In genomic region chr11:114321974-114322373, GRCm38 (mm10) we compare ENCODE assay signal across 21 mouse cellular contexts.
DNase-seq lines count a peak whose midpoint lies in the region; ATAC-seq and TF ChIP-seq lines count a peak whose summit lies in the region.
"Had no signal": no experiment of that assay in that cellular context is flagged by ENCODE, and none has a peak within 500 bp of the region (broad histone marks: within the 10 kb centered on the region; RNA-seq: fewer than 3 reads in every experiment).

No protein-coding gene starts in this region.

- no peak for DNase-seq in heart, adult 18-20 months
- DNase-seq in thymus, adult 2 months: no peak
- no peak for DNase-seq in thymus, postnatal 10 days (ENCODE audit: low spot score in 2 of 2)
- peak; percentile 42 for DNase-seq in thymus, postnatal 4 days
- DNase-seq: adrenal gland, postnatal 10 days; cerebellum, adult 18-20 months; cerebellum, adult 9-11 months; cerebellum, postnatal 36 days; gastrocnemius, postnatal 10 days; heart, adult 2 months; heart, postnatal 4 days; kidney, adult 8-10 months had no signal

- no peaks in the 10 kb centered on the region for H3K27me3 ChIP-seq in forebrain, embryonic 13.5 days
- no peaks in the 10 kb centered on the region for H3K27me3 ChIP-seq in forebrain, embryonic 12.5 days
- no peaks in the 10 kb centered on the region for H3K27me3 ChIP-seq in heart, embryonic 16.5 days (ENCODE audit: control insufficient read depth, insufficient read depth, low read length)
- H3K27me3 ChIP-seq in thymus, adult 2 months (ENCODE audit: control insufficient read depth, insufficient read depth, low read length): no peaks in the 10 kb centered on the region
- H3K27me3 ChIP-seq: embryonic facial prominence, embryonic 15.5 days had no signal

- TF ChIP-seq POLR2A in thymus, adult 2 months (IDR thresholded peaks at IDR 0.05; ENCODE audit: control insufficient read depth, extremely low read depth, insufficient read depth, low read length, poor library complexity): no peak

- H3K27ac ChIP-seq in forebrain, embryonic 13.5 days: peak overlapping the region; percentile 31; the same call in 1 of the 2 replicates
- H3K27ac ChIP-seq in forebrain, embryonic 12.5 days: no peak overlapping the region
- H3K27ac ChIP-seq in heart, embryonic 16.5 days (ENCODE audit: low read length): peak overlapping the region; percentile 66
- peak overlapping the region; percentile 36; the same call in 1 of the 2 replicates for H3K27ac ChIP-seq in thymus, adult 2 months (ENCODE audit: control insufficient read depth, insufficient read depth, low read length)
- H3K27ac ChIP-seq: embryonic facial prominence, embryonic 15.5 days; heart, adult 2 months had no signal

- H3K4me2 ChIP-seq in forebrain, embryonic 13.5 days: no peak overlapping the region
- H3K4me2 ChIP-seq in forebrain, embryonic 12.5 days: no peak overlapping the region
- no peak overlapping the region for H3K4me2 ChIP-seq in heart, embryonic 16.5 days (ENCODE audit: low read depth, low read length)
- H3K4me2 ChIP-seq: embryonic facial prominence, embryonic 15.5 days; heart, embryonic 11.5 days had no signal

- no peaks in the 10 kb centered on the region for H3K4me1 ChIP-seq in forebrain, embryonic 13.5 days
- H3K4me1 ChIP-seq in forebrain, embryonic 12.5 days: 0 out of 2 replicates have a peak, but pooled peaks cover 4% of the 10 kb centered on the region
- H3K4me1 ChIP-seq in heart, embryonic 16.5 days (ENCODE audit: control insufficient read depth, insufficient read depth, low read length): peaks cover 3% of the 10 kb centered on the region; the same call in 1 of the 2 replicates
- H3K4me1 ChIP-seq in thymus, adult 2 months (replicated peaks; ENCODE audit: control insufficient read depth, insufficient read depth, low read length): peaks cover 24% of the 10 kb centered on the region
- H3K4me1 ChIP-seq: embryonic facial prominence, embryonic 15.5 days had no signal

- no peaks in the 10 kb centered on the region for H3K36me3 ChIP-seq in forebrain, embryonic 13.5 days (ENCODE audit: poor library complexity, severe bottlenecking)
- H3K36me3 ChIP-seq in forebrain, embryonic 12.5 days (replicated peaks): no peaks in the 10 kb centered on the region
- no peaks in the 10 kb centered on the region for H3K36me3 ChIP-seq in heart, embryonic 16.5 days (ENCODE audit: control insufficient read depth, insufficient read depth)
- H3K36me3 ChIP-seq in thymus, adult 2 months (ENCODE audit: control insufficient read depth, insufficient read depth, low read length): no peaks in the 10 kb centered on the region
- H3K36me3 ChIP-seq: embryonic facial prominence, embryonic 15.5 days; G1E had no signal

- no peaks in the 10 kb centered on the region for H3K9me3 ChIP-seq in forebrain, embryonic 13.5 days (replicated peaks)
- no peaks in the 10 kb centered on the region for H3K9me3 ChIP-seq in forebrain, embryonic 12.5 days
- H3K9me3 ChIP-seq in heart, embryonic 16.5 days (replicated peaks; ENCODE audit: control insufficient read depth, low read length): no peaks in the 10 kb centered on the region
- H3K9me3 ChIP-seq: embryonic facial prominence, embryonic 15.5 days had no signal

- no peak for ATAC-seq in forebrain, embryonic 13.5 days
- no peak for ATAC-seq in forebrain, embryonic 12.5 days (ENCODE audit: low FRiP score)
- no peak for ATAC-seq in heart, embryonic 16.5 days (replicated peaks; ENCODE audit: extremely low read depth, insufficient read depth, low FRiP score)
- ATAC-seq: hindbrain, embryonic 16.5 days; intestine, postnatal 0 days had no signal

- H3K9ac ChIP-seq in forebrain, embryonic 13.5 days: no peak overlapping the region
- H3K9ac ChIP-seq in forebrain, embryonic 12.5 days: no peak overlapping the region
- no peak overlapping the region for H3K9ac ChIP-seq in heart, embryonic 16.5 days (ENCODE audit: low read length)
- H3K9ac ChIP-seq: embryonic facial prominence, embryonic 15.5 days had no signal

- no peak overlapping the region for H3K4me3 ChIP-seq in forebrain, embryonic 13.5 days
- H3K4me3 ChIP-seq in forebrain, embryonic 12.5 days (replicated peaks): no peak overlapping the region
- H3K4me3 ChIP-seq in heart, embryonic 16.5 days (ENCODE audit: low read length): no peak overlapping the region
- H3K4me3 ChIP-seq in thymus, adult 2 months (ENCODE audit: control insufficient read depth, insufficient read depth, low read length): no peak overlapping the region
- H3K4me3 ChIP-seq: embryonic facial prominence, embryonic 15.5 days; erythroblast, embryonic 14.5 days; heart, adult 2 months had no signal

- no peak for TF ChIP-seq CTCF in thymus, adult 2 months (IDR thresholded peaks at IDR 0.05; ENCODE audit: borderline replicate concordance, control insufficient read depth, extremely low read depth, insufficient read depth, low read length, poor library complexity)

- WGBS in forebrain, embryonic 13.5 days: 76% methylated on average over 12 of the region's 12 CpGs
- 80% methylated on average over 12 of the region's 12 CpGs for WGBS in forebrain, embryonic 12.5 days
- WGBS in heart, embryonic 16.5 days: 76% methylated on average over 12 of the region's 12 CpGs
- WGBS in thymus, adult 2 months: 42% methylated on average over 12 of the region's 12 CpGs
